Mouse (Mus musculus) forebrain, embryonic 11.5 days (tissue): ENCODE results near the gene Shank2. TPM values are rescaled to one million over a fixed set of nuclear protein-coding genes. Genes with fewer than 3 reads are reported as not detected.

ENCODE experiments used
- ATAC-seq: fragments of 200-750 bp; cut with Nextera tagmentation; replicated peaks from 2 replicates; pipeline ENCODE4 v1.8.0; 2017; ENCODE audit warnings: moderate TSS enrichment; ENCODE audit not compliant: low FRiP score
- DNase-seq: peaks from one replicate; pipeline ENCODE4 v3.0.0-alpha.2; 2017; ENCODE audit warnings: low spot score
- H3K27ac ChIP-seq: fragments of 300-500 bp; sonication (generic); 2 replicates; pipeline ENCODE4 v1.5.1; 2014; ENCODE audit warnings: low read depth, low read length
- H3K27me3 ChIP-seq: fragments of 300-500 bp; sonication (generic); 2 replicates; pipeline ENCODE4 v1.6.1; 2014; ENCODE audit warnings: mild to moderate bottlenecking, low read length, mixed read lengths; ENCODE audit not compliant: control insufficient read depth, insufficient read depth
- H3K36me3 ChIP-seq: fragments of 300-500 bp; sonication (generic); 2 replicates; pipeline ENCODE4 v1.6.1; 2014; ENCODE audit warnings: mild to moderate bottlenecking, low read length, moderate library complexity, mixed read lengths; ENCODE audit not compliant: control insufficient read depth, insufficient read depth
- H3K4me1 ChIP-seq: fragments of 300-500 bp; sonication (generic); replicated peaks from 2 replicates; pipeline ENCODE4 v1.6.1; 2014; ENCODE audit warnings: low read length, mixed read lengths; ENCODE audit not compliant: control insufficient read depth, insufficient read depth
- H3K4me2 ChIP-seq: fragments of 300-500 bp; sonication (generic); 2 replicates; pipeline ENCODE4 v1.6.1; 2014; ENCODE audit warnings: low read depth, mild to moderate bottlenecking, low read length, moderate library complexity, mixed read lengths; ENCODE audit not compliant: severe bottlenecking
- H3K4me3 ChIP-seq: fragments of 300-500 bp; sonication (generic); 2 replicates; pipeline ENCODE4 v1.5.1; 2014; ENCODE audit warnings: low read depth, low read length
- H3K9ac ChIP-seq: fragments of 300-500 bp; sonication (generic); 2 replicates; pipeline ENCODE4 v1.6.1; 2014; ENCODE audit warnings: low read length
- H3K9me3 ChIP-seq: fragments of 300-500 bp; sonication (generic); 2 replicates; pipeline ENCODE4 v1.6.1; 2016; ENCODE audit warnings: low read length, mixed read lengths; ENCODE audit not compliant: control insufficient read depth
- WGBS: fragments of 180-500 bp; shearing (Covaris S2); extraction: QIAGEN DNeasy Blood & Tissue Kit; methylation state at CpG from one replicate; pipeline ENCODE4 v1.1.7; 2014; 5-methylcytosine and 5-hydroxymethylcytosine counted together
- polyA plus RNA-seq: library from polyadenylated mRNA; unstranded; fragments of >200 nt; fragmentation: Nextera tagmentation; extraction: Ambion mirVana; gene quantifications from 2 replicates; pipeline ENCODE4 v1.2.1, GENCODE M21; 2014

Shank2 gene
- polyA plus RNA-seq, 1 experiment from 2014 or later: 2.2 TPM

- Histone ChIP-seq H3K36me3 (no peaks in the 10 kb centered on the region), H3K4me3 (no peak overlapping the region), H3K9me3 (no peaks in the 10 kb centered on the region), H3K27ac (no peak overlapping the region), H3K4me1 (no peaks in the 10 kb centered on the region), H3K9ac (no peak overlapping the region), H3K4me2 (no peak overlapping the region), H3K27me3 (no peaks in the 10 kb centered on the region)
- ATAC-seq (no peak), DNase-seq (no peak)
- WGBS: 60% methylated on average over 7 of the region's 7 CpGs
Observed at GRCm38 (mm10) chr7:144291478-144291877, 289.8 kb downstream of the Shank2 start.

- H3K27me3 ChIP-seq: no peaks in the 10 kb centered on the region
- DNase-seq (no peak), ATAC-seq (no peak)
- no peaks in the 10 kb centered on the region for H3K36me3 ChIP-seq
- 85% methylated on average over 3 of the region's 3 CpGs for WGBS
- H3K9ac ChIP-seq: no peak overlapping the region
- no peak overlapping the region for H3K27ac ChIP-seq
- H3K4me3 ChIP-seq: no peak overlapping the region
- H3K4me1 ChIP-seq: no peaks in the 10 kb centered on the region
- no peaks in the 10 kb centered on the region for H3K9me3 ChIP-seq
- H3K4me2 ChIP-seq: no peak overlapping the region
Observed at GRCm38 (mm10) chr7:144293611-144294010, 291.9 kb downstream of the Shank2 start.

GRCm38 (mm10) chr7:144294239-144295200 is 292.8 kb downstream of the Shank2 start:
- Histone ChIP-seq H3K9me3 (no peaks in the 10 kb centered on the region), H3K4me3 (no peak overlapping the region), H3K27me3 (no peaks in the 10 kb centered on the region), H3K4me2 (no peak overlapping the region), H3K4me1 (no peaks in the 10 kb centered on the region), H3K27ac (no peak overlapping the region), H3K36me3 (no peaks in the 10 kb centered on the region), H3K9ac (no peak overlapping the region)
- DNase-seq: peak; percentile 75
- WGBS: 49% methylated on average over 13 of the region's 13 CpGs
- no peak for ATAC-seq

GRCm38 (mm10) chr7:144299351-144299750 is 297.6 kb downstream of the Shank2 start:
- Histone ChIP-seq H3K4me1 (no peaks in the 10 kb centered on the region), H3K9ac (no peak overlapping the region), H3K36me3 (no peaks in the 10 kb centered on the region), H3K4me3 (no peak overlapping the region), H3K9me3 (no peaks in the 10 kb centered on the region), H3K4me2 (no peak overlapping the region), H3K27ac (no peak overlapping the region), H3K27me3 (no peaks in the 10 kb centered on the region)
- DNase-seq: no peak
- WGBS: 84% methylated on average over 2 of the region's 2 CpGs
- ATAC-seq: no peak

- H3K36me3 ChIP-seq: no peaks in the 10 kb centered on the region
- H3K27me3 ChIP-seq: no peaks in the 10 kb centered on the region
- ATAC-seq (no peak), DNase-seq (no peak)
- no peak overlapping the region for H3K9ac ChIP-seq
- no peak overlapping the region for H3K27ac ChIP-seq
- no peak overlapping the region for H3K4me2 ChIP-seq
- 91% methylated on average over 4 of the region's 4 CpGs for WGBS
- H3K4me3 ChIP-seq: no peak overlapping the region
- H3K4me1 ChIP-seq: no peaks in the 10 kb centered on the region
- H3K9me3 ChIP-seq: no peaks in the 10 kb centered on the region
Observed at GRCm38 (mm10) chr7:144301646-144302045, 299.9 kb downstream of the Shank2 start.

- 82% methylated on average over 5 of the region's 5 CpGs for WGBS
- H3K9me3 ChIP-seq: no peaks in the 10 kb centered on the region
- no peak overlapping the region for H3K27ac ChIP-seq
- no peaks in the 10 kb centered on the region for H3K27me3 ChIP-seq
- H3K4me1 ChIP-seq: no peaks in the 10 kb centered on the region
- no peaks in the 10 kb centered on the region for H3K36me3 ChIP-seq
- no peak for DNase-seq
- ATAC-seq: no peak
- no peak overlapping the region for H3K9ac ChIP-seq
- no peak overlapping the region for H3K4me3 ChIP-seq
- H3K4me2 ChIP-seq: no peak overlapping the region
Observed at GRCm38 (mm10) chr7:144302498-144302897, 300.8 kb downstream of the Shank2 start.

GRCm38 (mm10) chr7:144307853-144308409 is 306.2 kb downstream of the Shank2 start:
- H3K9me3 ChIP-seq: no peaks in the 10 kb centered on the region

GRCm38 (mm10) chr7:144314438-144315105 is 312.8 kb downstream of the Shank2 start:
- Histone ChIP-seq H3K4me3 (no peak overlapping the region), H3K27ac (no peak overlapping the region), H3K9me3 (no peaks in the 10 kb centered on the region), H3K27me3 (no peaks in the 10 kb centered on the region), H3K36me3 (no peaks in the 10 kb centered on the region), H3K9ac (no peak overlapping the region), H3K4me1 (peaks cover 5% of the 10 kb centered on the region; the same call in 1 of the 2 replicates), H3K4me2 (no peak overlapping the region)
- ATAC-seq (no peak), DNase-seq (no peak)
- WGBS: 94% methylated on average over 11 of the region's 11 CpGs

More at GRCm38 (mm10) chr7:144307853-144308409, 306.2 kb downstream of the Shank2 start:
- H3K27me3 ChIP-seq: no peaks in the 10 kb centered on the region
- no peak for ATAC-seq
- H3K9ac ChIP-seq: no peak overlapping the region
- no peaks in the 10 kb centered on the region for H3K36me3 ChIP-seq
- H3K4me3 ChIP-seq: no peak overlapping the region
- WGBS: 80% methylated on average over 10 of the region's 10 CpGs
- DNase-seq: no peak
- no peaks in the 10 kb centered on the region for H3K4me1 ChIP-seq
- H3K4me2 ChIP-seq: no peak overlapping the region
- H3K27ac ChIP-seq: no peak overlapping the region
